Mouse (Mus musculus) midbrain, embryonic 14.5 days (tissue): ENCODE results near the gene Itga11. TPM values are rescaled to one million over a fixed set of nuclear protein-coding genes. Genes with fewer than 3 reads are reported as not detected.
"Not testable (repeated sequence)": the region's sequence is repeated elsewhere in the genome, so short reads cannot be mapped to it uniquely, and the experiment has no call there.

ENCODE experiments used
- ATAC-seq: fragments of 200-750 bp; cut with Nextera tagmentation; 2 replicates; pipeline ENCODE4 v1.8.0; 2017; ENCODE audit warnings: moderate number of reproducible peaks, moderate library complexity; ENCODE audit not compliant: low FRiP score, low TSS enrichment
- DNase-seq: peaks from one replicate; pipeline ENCODE4 v3.0.0-alpha.2; 2015
- H3K27ac ChIP-seq: fragments of 300-500 bp; sonication (generic); replicated peaks from 2 replicates; pipeline ENCODE4 v1.5.1; 2014; ENCODE audit warnings: mild to moderate bottlenecking, low read depth, low read length, moderate library complexity
- H3K27me3 ChIP-seq: fragments of 300-500 bp; sonication (generic); 2 replicates; pipeline ENCODE4 v1.6.1; 2014; ENCODE audit warnings: low read length, control low read depth, mixed read lengths; ENCODE audit not compliant: control insufficient read depth, insufficient read depth
- H3K36me3 ChIP-seq: fragments of 300-500 bp; sonication (generic); 2 replicates; pipeline ENCODE4 v1.6.1; 2014; ENCODE audit warnings: low read length, control low read depth; ENCODE audit not compliant: control insufficient read depth, insufficient read depth
- H3K4me1 ChIP-seq: fragments of 300-500 bp; sonication (generic); 2 replicates; pipeline ENCODE4 v1.6.1; 2014; ENCODE audit warnings: mild to moderate bottlenecking, antibody characterized with exemption, low read length, control low read depth; ENCODE audit not compliant: control insufficient read depth, insufficient read depth
- H3K4me2 ChIP-seq: fragments of 300-500 bp; sonication (generic); 2 replicates; pipeline ENCODE4 v1.6.1; 2014; ENCODE audit warnings: mild to moderate bottlenecking, low read length, moderate library complexity
- H3K4me3 ChIP-seq: fragments of 300-500 bp; sonication (generic); replicated peaks from 2 replicates; pipeline ENCODE4 v1.5.1; 2014; ENCODE audit warnings: low read depth, low read length
- H3K9ac ChIP-seq: fragments of 300-500 bp; sonication (generic); replicated peaks from 2 replicates; pipeline ENCODE4 v1.6.1; 2014; ENCODE audit warnings: mild to moderate bottlenecking, low read length, moderate library complexity
- H3K9me3 ChIP-seq: fragments of 300-500 bp; sonication (generic); 2 replicates; pipeline ENCODE4 v1.6.1; 2016; ENCODE audit warnings: low read length, control low read depth, mixed read lengths; ENCODE audit not compliant: control insufficient read depth
- WGBS: fragments of 180-500 bp; shearing (Covaris S2); extraction: QIAGEN DNeasy Blood & Tissue Kit; methylation state at CpG from one replicate; pipeline ENCODE4 v1.1.7; 2014; 5-methylcytosine and 5-hydroxymethylcytosine counted together
- polyA plus RNA-seq: library from polyadenylated mRNA; unstranded; fragments of >200 nt; fragmentation: Nextera tagmentation; extraction: Ambion mirVana; gene quantifications from 2 replicates; pipeline ENCODE4 v1.2.1, GENCODE M21; 2014

Itga11 gene
- polyA plus RNA-seq, 1 experiment from 2014 or later = 1.8 TPM

GRCm38 (mm10) chr9:62781965-62782364, 104.3 kb downstream of the Itga11 start:
- H3K4me3 ChIP-seq = no peak overlapping the region
- H3K9me3 ChIP-seq = no peaks in the 10 kb centered on the region
- WGBS = 28% methylated on average over 3 of the region's 3 CpGs
- H3K27ac ChIP-seq = no peak overlapping the region
- no peaks in the 10 kb centered on the region for H3K27me3 ChIP-seq
- H3K9ac ChIP-seq = no peak overlapping the region
- DNase-seq (peak; percentile 29), ATAC-seq (no peak)
- no peak overlapping the region for H3K4me2 ChIP-seq
- H3K36me3 ChIP-seq = no peaks in the 10 kb centered on the region
- H3K4me1 ChIP-seq = peaks cover 19% of the 10 kb centered on the region

GRCm38 (mm10) chr9:62782976-62783781, 105.6 kb downstream of the Itga11 start:
- H3K27me3 ChIP-seq = no peaks in the 10 kb centered on the region
- peak overlapping the region; percentile 42 for H3K4me2 ChIP-seq
- peak overlapping the region; percentile 69 for H3K27ac ChIP-seq
- DNase-seq (peak; percentile 87), ATAC-seq (peak; percentile 68)
- 28% methylated on average over 16 of the region's 16 CpGs for WGBS
- no peak overlapping the region for H3K4me3 ChIP-seq
- H3K4me1 ChIP-seq = peaks cover 19% of the 10 kb centered on the region
- H3K9ac ChIP-seq = 0 out of 2 replicates have a peak overlapping the region, but pooled peaks have one; percentile 14
- H3K36me3 ChIP-seq = no peaks in the 10 kb centered on the region
- no peaks in the 10 kb centered on the region for H3K9me3 ChIP-seq

GRCm38 (mm10) chr9:62784233-62784632, 106.6 kb downstream of the Itga11 start:
- Histone ChIP-seq H3K9me3 (no peaks in the 10 kb centered on the region), H3K4me2 (no peak overlapping the region), H3K4me3 (no peak overlapping the region), H3K27ac (peak overlapping the region; percentile 69; the same call in 1 of the 2 replicates), H3K9ac (no peak overlapping the region), H3K27me3 (no peaks in the 10 kb centered on the region), H3K36me3 (no peaks in the 10 kb centered on the region), H3K4me1 (peaks cover 19% of the 10 kb centered on the region)
- 87% methylated on average over 2 of the region's 2 CpGs for WGBS
- ATAC-seq (no peak), DNase-seq (no peak)

GRCm38 (mm10) chr9:62786721-62787120, 109.1 kb downstream of the Itga11 start:
- H3K4me1 ChIP-seq = peaks cover 17% of the 10 kb centered on the region
- WGBS = 70% methylated on average over 5 of the region's 5 CpGs
- ATAC-seq (no peak), DNase-seq (no peak)
- H3K4me3 ChIP-seq = no peak overlapping the region
- no peak overlapping the region for H3K27ac ChIP-seq
- H3K9me3 ChIP-seq = no peaks in the 10 kb centered on the region
- H3K4me2 ChIP-seq = no peak overlapping the region
- H3K27me3 ChIP-seq = no peaks in the 10 kb centered on the region
- H3K36me3 ChIP-seq = no peaks in the 10 kb centered on the region
- H3K9ac ChIP-seq = no peak overlapping the region

GRCm38 (mm10) chr9:62789856-62790255, 112.2 kb downstream of the Itga11 start:
- Histone ChIP-seq H3K4me3 (no peak overlapping the region), H3K36me3 (peaks cover 17% of the 10 kb centered on the region), H3K4me2 (no peak overlapping the region), H3K9me3 (no peaks in the 10 kb centered on the region), H3K4me1 (no peaks in the 10 kb centered on the region), H3K9ac (no peak overlapping the region), H3K27me3 (no peaks in the 10 kb centered on the region), H3K27ac (no peak overlapping the region)
- ATAC-seq (no peak), DNase-seq (no peak)
- 92% methylated on average over 12 of the region's 12 CpGs for WGBS

GRCm38 (mm10) chr9:62799218-62799617, 121.6 kb downstream of the Itga11 start:
- DNase-seq, H3K27ac ChIP-seq, H3K9me3 ChIP-seq, H3K4me1 ChIP-seq, ATAC-seq, H3K27me3 ChIP-seq, H3K9ac ChIP-seq, H3K4me2 ChIP-seq, H3K4me3 ChIP-seq: not testable (repeated sequence)
- WGBS = 97% methylated on average over 2 of the region's 2 CpGs
- H3K36me3 ChIP-seq = peaks cover 34% of the 10 kb centered on the region

- 19% methylated on average over 8 of the region's 8 CpGs for WGBS
- Histone ChIP-seq H3K4me1 (peaks cover 19% of the 10 kb centered on the region), H3K4me3 (peak overlapping the region; percentile 94), H3K4me2 (peak overlapping the region; percentile 88), H3K27ac (peak overlapping the region; percentile 98; the same call in 1 of the 2 replicates), H3K9me3 (no peaks in the 10 kb centered on the region), H3K36me3 (no peaks in the 10 kb centered on the region), H3K27me3 (no peaks in the 10 kb centered on the region), H3K9ac (peak overlapping the region; percentile 93)
- no peak for ATAC-seq
- DNase-seq = no peak
These were observed 132.5 kb downstream of the Itga11 start for GRCm38 (mm10) chr9:62810095-62810494.

- Histone ChIP-seq H3K27ac (peak overlapping the region; percentile 98), H3K9me3 (no peaks in the 10 kb centered on the region), H3K4me2 (peak overlapping the region; percentile 88), H3K9ac (peak overlapping the region; percentile 93), H3K27me3 (no peaks in the 10 kb centered on the region), H3K4me3 (peak overlapping the region; percentile 94), H3K4me1 (peaks cover 19% of the 10 kb centered on the region), H3K36me3 (no peaks in the 10 kb centered on the region)
- ATAC-seq = peak; percentile 61
- peak; percentile 68 for DNase-seq
- WGBS = under 1% methylated on average over 58 of the region's 58 CpGs
These were observed 133.2 kb downstream of the Itga11 start for GRCm38 (mm10) chr9:62810543-62811515.
